ENCODE assay signal across 9 mouse cellular contexts in the genomic region with DNA sequence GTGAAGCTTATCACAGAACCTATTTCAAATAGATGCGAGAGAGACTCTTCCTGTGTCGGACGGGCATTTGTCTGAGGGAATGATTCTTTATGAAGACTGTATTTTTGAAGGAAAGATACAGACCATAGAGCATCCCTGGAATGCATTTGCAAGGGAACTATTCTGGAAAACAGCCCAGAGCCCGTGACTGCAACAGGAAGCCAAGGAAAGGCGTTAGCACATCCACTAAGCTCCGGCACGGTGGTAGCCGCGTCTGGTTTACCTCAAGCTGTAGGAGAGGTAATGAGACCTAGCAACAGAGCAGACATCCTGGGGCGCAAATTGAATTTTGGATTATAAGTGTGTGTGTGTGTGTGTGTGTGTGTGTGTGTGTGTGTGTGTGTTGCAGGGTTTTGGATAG.
DNase-seq lines count a peak whose midpoint lies in the region; ATAC-seq lines count a peak whose summit lies in the region.
"Had no signal": no experiment of that assay in that cellular context is flagged by ENCODE, and none has a peak within 500 bp of the region (broad histone marks: within the 10 kb centered on the region; RNA-seq: fewer than 3 reads in every experiment).

No protein-coding gene starts in this region.

- H3K9me3 ChIP-seq in liver, embryonic 12.5 days (replicated peaks), result no peaks in the 10 kb centered on the region
- H3K9me3 ChIP-seq in heart, embryonic 15.5 days (replicated peaks), result no peaks in the 10 kb centered on the region

- no peak overlapping the region for H3K4me3 ChIP-seq in liver, embryonic 12.5 days
- no peak overlapping the region for H3K4me3 ChIP-seq in heart, embryonic 15.5 days

- ATAC-seq in liver, embryonic 12.5 days, result no peak
- ATAC-seq in heart, embryonic 15.5 days (replicated peaks; ENCODE audit: insufficient number of reproducible peaks, insufficient read depth, low FRiP score, low read depth), result 0 out of 2 replicates have a peak, but pooled peaks have one; percentile 70

- 40% methylated on average over 10 of the region's 10 CpGs for WGBS in liver, embryonic 12.5 days (ENCODE audit: insufficient replicate concordance)
- 10% methylated on average over 10 of the region's 10 CpGs for WGBS in heart, embryonic 15.5 days

- H3K27me3 ChIP-seq in liver, embryonic 12.5 days (replicated peaks), result 0 out of 2 replicates have a peak, but pooled peaks cover 4% of the 10 kb centered on the region
- H3K27me3 ChIP-seq in heart, embryonic 15.5 days, result no peaks in the 10 kb centered on the region

- no peak overlapping the region for H3K27ac ChIP-seq in liver, embryonic 12.5 days
- H3K27ac ChIP-seq in heart, embryonic 15.5 days, result peak overlapping the region; percentile 48

- no peaks in the 10 kb centered on the region for H3K4me1 ChIP-seq in liver, embryonic 12.5 days
- H3K4me1 ChIP-seq in heart, embryonic 15.5 days (replicated peaks), result peaks cover 26% of the 10 kb centered on the region

- no peaks in the 10 kb centered on the region for H3K36me3 ChIP-seq in liver, embryonic 12.5 days
- H3K36me3 ChIP-seq in heart, embryonic 15.5 days, result no peaks in the 10 kb centered on the region

- no peak overlapping the region for H3K4me2 ChIP-seq in liver, embryonic 12.5 days
- H3K4me2 ChIP-seq in heart, embryonic 15.5 days, result peak overlapping the region; percentile 9; the same call in 1 of the 2 replicates

- DNase-seq in embryo, embryonic 10 days (ENCODE audit: low spot score), result peak; percentile 54
- DNase-seq in embryo, embryonic 9.5 days (ENCODE audit: extremely low spot score), result no peak
- DNase-seq in liver, result peak; percentile 27
- DNase-seq in lung, postnatal 10 days, result peak; percentile 63
- DNase-seq in thymus, postnatal 14 days, result no peak
- DNase-seq in testis, postnatal 14 days (ENCODE audit: low spot score), result no peak
- DNase-seq: cerebellum, adult 2 months had no signal

- H3K9ac ChIP-seq in liver, embryonic 12.5 days, result no peak overlapping the region
- H3K9ac ChIP-seq in heart, embryonic 15.5 days, result no peak overlapping the region

Comparison
In these comparisons a context has a peak if more than half of its experiments do, and no peak if none do; other contexts are left out.
1. DNase-seq: peak in embryo, embryonic 10 days (single experiment), liver (single experiment) and lung, postnatal 10 days (single experiment); none in embryo, embryonic 9.5 days (single experiment), thymus, postnatal 14 days (single experiment) and testis, postnatal 14 days (single experiment).